Mouse (Mus musculus): ENCODE results near the gene Olfr584. TPM values are rescaled to one million over a fixed set of nuclear protein-coding genes. Genes with fewer than 3 reads are reported as not detected.

The Olfr584 gene
- total RNA-seq (2014; fragmentation: Nextera tagmentation): not detected in 2 replicates
- total RNA-seq (2017): not detected in 2 replicates

DNA sequence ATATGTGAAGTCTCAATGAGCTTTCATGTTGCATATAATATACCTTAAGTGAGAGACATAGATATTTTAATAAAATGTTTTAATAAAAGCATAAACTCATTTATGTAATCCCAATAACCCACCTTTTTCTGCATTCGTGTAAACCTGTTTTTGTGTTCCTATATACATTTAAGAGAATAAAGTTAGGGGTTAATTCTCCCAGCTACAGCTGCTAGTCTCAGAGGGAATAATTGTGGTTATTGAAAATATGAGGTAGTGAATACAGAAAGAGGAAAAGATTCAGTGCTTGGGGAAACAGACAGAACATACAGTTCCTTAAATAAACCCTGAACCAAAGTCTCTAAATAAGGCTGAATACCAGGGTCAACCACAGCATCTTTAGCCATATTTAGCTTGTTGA lies at the start of gene Olfr584:
Gene Olfr584, plus strand, starts transcription at position 301 of the 400 bp plus-strand sequence.
- no peak for ATAC-seq (replicated peaks; ENCODE audit: low FRiP score, low TSS enrichment, poor library complexity, severe bottlenecking)

DNA sequence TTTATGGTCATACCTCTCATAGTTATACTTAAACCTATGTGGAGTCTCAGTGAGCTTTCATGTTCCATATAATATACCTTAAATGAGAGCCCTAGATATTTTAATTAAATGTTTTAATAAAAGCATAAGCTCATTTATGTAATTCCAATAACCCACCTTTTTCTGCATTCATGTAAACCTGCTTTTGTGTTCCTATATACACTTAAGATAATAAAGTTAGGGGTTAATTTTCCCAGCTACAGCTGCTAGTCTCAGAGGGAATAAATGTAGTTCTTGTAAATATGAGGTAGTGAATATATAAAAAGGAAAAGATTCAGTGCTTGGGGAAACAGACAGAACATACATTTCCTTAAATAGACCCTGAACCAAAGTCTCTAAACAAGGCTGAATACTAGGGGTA lies 44.0 kb upstream of the Olfr584 start, which contains the start of gene Olfr582:
Gene Olfr582, plus strand, starts transcription at position 301 of the 400 bp plus-strand sequence.
- no peak for ATAC-seq (replicated peaks; ENCODE audit: low FRiP score, low TSS enrichment, poor library complexity, severe bottlenecking)

GRCm38 (mm10) chr7:103051000-103051399 lies 30.7 kb upstream of the Olfr584 start, which contains the start of gene Olfr583:
Gene Olfr583 (plus strand): TSS chr7:103051300.
- ATAC-seq (replicated peaks; ENCODE audit: low FRiP score, low TSS enrichment, poor library complexity, severe bottlenecking): no peak

DNA sequence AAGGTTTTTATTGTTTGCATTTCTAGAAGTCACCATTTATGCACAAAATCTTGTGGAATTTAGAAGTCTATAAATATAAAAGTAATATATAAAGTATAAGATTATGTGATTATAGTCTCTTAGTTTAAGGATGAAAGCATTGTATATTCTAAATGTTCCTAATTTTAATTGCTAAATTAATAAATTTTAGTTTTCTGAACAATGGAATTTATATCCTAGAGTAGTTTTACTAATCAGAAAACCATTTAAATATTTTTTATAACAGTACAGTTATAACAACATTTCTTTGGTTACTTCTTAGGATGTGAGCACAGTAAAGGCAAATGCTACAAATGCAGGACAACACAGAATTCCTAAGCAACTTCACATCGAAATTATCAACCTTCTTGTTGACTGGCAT lies 15.7 kb downstream of the Olfr584 start, which contains the start of gene Olfr585:
Gene Olfr585, plus strand, starts transcription at position 301 of the 400 bp plus-strand sequence.
- ATAC-seq (replicated peaks; ENCODE audit: low FRiP score, low TSS enrichment, poor library complexity, severe bottlenecking): no peak

DNA sequence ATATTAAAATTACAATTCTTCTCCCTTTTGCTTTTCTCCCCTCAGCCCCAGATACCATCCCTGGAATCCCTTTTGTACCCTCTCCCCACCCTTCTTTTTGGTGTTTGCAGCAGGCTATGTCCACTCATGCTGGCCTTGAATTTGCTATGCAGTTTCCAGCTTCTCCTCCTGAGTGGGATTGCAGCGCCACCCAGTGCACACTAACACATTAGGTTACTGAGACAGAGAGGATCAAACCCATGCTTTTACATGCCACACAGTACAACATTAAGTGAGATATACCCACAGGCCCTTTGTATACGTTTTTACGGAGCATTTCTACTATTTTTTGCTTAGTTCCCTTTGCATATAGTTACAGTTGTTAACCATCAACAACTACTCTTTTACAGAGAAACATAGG lies 37.7 kb downstream of the Olfr584 start:
- no peak for ATAC-seq (replicated peaks; ENCODE audit: low FRiP score, low TSS enrichment, poor library complexity, severe bottlenecking)

- ATAC-seq (replicated peaks; ENCODE audit: low FRiP score, low TSS enrichment, poor library complexity, severe bottlenecking): no peak
Measured at GRCm38 (mm10) chr7:103125538-103125937, 43.9 kb downstream of the Olfr584 start, which contains the start of gene Olfr586. Gene Olfr586 (minus strand): TSS chr7:103125638.

Other genes starting within 250 kb of the Olfr584 start
- not detected in 2 replicates for gene Olfr566, start 223.1 kb upstream of the Olfr584 start, total RNA-seq (2014; fragmentation: Nextera tagmentation)
- gene Olfr566, start 223.1 kb upstream of the Olfr584 start, total RNA-seq (2017): not detected in 2 replicates
- gene Olfr568, start 204.8 kb upstream of the Olfr584 start, total RNA-seq (2014; fragmentation: Nextera tagmentation): not detected in 2 replicates
- gene Olfr568, start 204.8 kb upstream of the Olfr584 start, total RNA-seq (2017): not detected in 2 replicates
- gene Olfr569, start 191.0 kb upstream of the Olfr584 start, total RNA-seq (2014; fragmentation: Nextera tagmentation): not detected in 2 replicates
- gene Olfr569, start 191.0 kb upstream of the Olfr584 start, total RNA-seq (2017): not detected in 2 replicates
- gene Olfr570, start 187.3 kb upstream of the Olfr584 start, total RNA-seq (2014; fragmentation: Nextera tagmentation): not detected in 2 replicates
- not detected in 2 replicates for gene Olfr570, start 187.3 kb upstream of the Olfr584 start, total RNA-seq (2017)
- gene Olfr571, start 164.3 kb upstream of the Olfr584 start, total RNA-seq (2014; fragmentation: Nextera tagmentation): not detected in 2 replicates
- gene Olfr571, start 164.3 kb upstream of the Olfr584 start, total RNA-seq (2017): not detected in 2 replicates
- gene Olfr572, start 157.5 kb upstream of the Olfr584 start, total RNA-seq (2014; fragmentation: Nextera tagmentation): not detected in 2 replicates
- gene Olfr572, start 157.5 kb upstream of the Olfr584 start, total RNA-seq (2017): not detected in 2 replicates
- not detected in 2 replicates for gene Olfr573-ps1, start 139.3 kb upstream of the Olfr584 start, total RNA-seq (2014; fragmentation: Nextera tagmentation)
- not detected in 2 replicates for gene Olfr573-ps1, start 139.3 kb upstream of the Olfr584 start, total RNA-seq (2017)
- gene Olfr574, start 133.4 kb upstream of the Olfr584 start, total RNA-seq (2014; fragmentation: Nextera tagmentation): not detected in 2 replicates
- not detected in 2 replicates for gene Olfr574, start 133.4 kb upstream of the Olfr584 start, total RNA-seq (2017)
- not detected in 2 replicates for gene Olfr575, start 123.1 kb upstream of the Olfr584 start, total RNA-seq (2014; fragmentation: Nextera tagmentation)
- gene Olfr575, start 123.1 kb upstream of the Olfr584 start, total RNA-seq (2017): not detected in 2 replicates
- gene Olfr576, start 119.2 kb upstream of the Olfr584 start, total RNA-seq (2014; fragmentation: Nextera tagmentation): not detected in 2 replicates
- not detected in 2 replicates for gene Olfr576, start 119.2 kb upstream of the Olfr584 start, total RNA-seq (2017)
- gene Olfr577, start 105.9 kb upstream of the Olfr584 start, total RNA-seq (2014; fragmentation: Nextera tagmentation): not detected in 2 replicates
- gene Olfr577, start 105.9 kb upstream of the Olfr584 start, total RNA-seq (2017): not detected in 2 replicates
- gene Olfr578, start 92.6 kb upstream of the Olfr584 start, total RNA-seq (2014; fragmentation: Nextera tagmentation): not detected in 2 replicates
- not detected in 2 replicates for gene Olfr578, start 92.6 kb upstream of the Olfr584 start, total RNA-seq (2017)
- gene Olfr582, start 43.9 kb upstream of the Olfr584 start, total RNA-seq (2014; fragmentation: Nextera tagmentation): not detected in 2 replicates
- not detected in 2 replicates for gene Olfr582, start 43.9 kb upstream of the Olfr584 start, total RNA-seq (2017)
- gene Olfr583, start 30.6 kb upstream of the Olfr584 start, total RNA-seq (2014; fragmentation: Nextera tagmentation): not detected in 2 replicates
- gene Olfr583, start 30.6 kb upstream of the Olfr584 start, total RNA-seq (2017): not detected in 2 replicates
- not detected in 2 replicates for gene Olfr585, start 15.8 kb downstream of the Olfr584 start, total RNA-seq (2014; fragmentation: Nextera tagmentation)
- not detected in 2 replicates for gene Olfr585, start 15.8 kb downstream of the Olfr584 start, total RNA-seq (2017)
- not detected in 2 replicates for gene Olfr586, start 43.8 kb downstream of the Olfr584 start, total RNA-seq (2014; fragmentation: Nextera tagmentation)
- not detected in 2 replicates for gene Olfr586, start 43.8 kb downstream of the Olfr584 start, total RNA-seq (2017)
- gene Olfr588-ps1, start 59.0 kb downstream of the Olfr584 start, total RNA-seq (2014; fragmentation: Nextera tagmentation): not detected in 2 replicates
- gene Olfr588-ps1, start 59.0 kb downstream of the Olfr584 start, total RNA-seq (2017): not detected in 2 replicates
- gene Olfr589, start 74.5 kb downstream of the Olfr584 start, total RNA-seq (2014; fragmentation: Nextera tagmentation): not detected in 2 replicates
- gene Olfr589, start 74.5 kb downstream of the Olfr584 start, total RNA-seq (2017): not detected in 2 replicates
- gene Olfr591, start 96.5 kb downstream of the Olfr584 start, total RNA-seq (2014; fragmentation: Nextera tagmentation): not detected in 2 replicates
- not detected in 2 replicates for gene Olfr591, start 96.5 kb downstream of the Olfr584 start, total RNA-seq (2017)
- gene Olfr592, start 102.9 kb downstream of the Olfr584 start, total RNA-seq (2014; fragmentation: Nextera tagmentation): not detected in 2 replicates
- gene Olfr592, start 102.9 kb downstream of the Olfr584 start, total RNA-seq (2017): not detected in 2 replicates
- not detected in 2 replicates for gene Olfr593, start 130.0 kb downstream of the Olfr584 start, total RNA-seq (2014; fragmentation: Nextera tagmentation)
- gene Olfr593, start 130.0 kb downstream of the Olfr584 start, total RNA-seq (2017): not detected in 2 replicates
- gene Olfr594, start 135.1 kb downstream of the Olfr584 start, total RNA-seq (2014; fragmentation: Nextera tagmentation): not detected in 2 replicates
- not detected in 2 replicates for gene Olfr594, start 135.1 kb downstream of the Olfr584 start, total RNA-seq (2017)
- not detected in 2 replicates for gene Usp17ld, start 170.6 kb downstream of the Olfr584 start, total RNA-seq (2014; fragmentation: Nextera tagmentation)
- gene Usp17ld, start 170.6 kb downstream of the Olfr584 start, total RNA-seq (2017): not detected in 2 replicates
- not detected in 2 replicates for gene Olfr596, start 223.8 kb downstream of the Olfr584 start, total RNA-seq (2014; fragmentation: Nextera tagmentation)
- gene Olfr596, start 223.8 kb downstream of the Olfr584 start, total RNA-seq (2017): not detected in 2 replicates
- gene Olfr597, start 234.4 kb downstream of the Olfr584 start, total RNA-seq (2014; fragmentation: Nextera tagmentation): not detected in 2 replicates
- gene Olfr597, start 234.4 kb downstream of the Olfr584 start, total RNA-seq (2017): not detected in 2 replicates
- not detected in 2 replicates for gene Olfr598, start 241.7 kb downstream of the Olfr584 start, total RNA-seq (2014; fragmentation: Nextera tagmentation)
- not detected in 2 replicates for gene Olfr598, start 241.7 kb downstream of the Olfr584 start, total RNA-seq (2017)